Mouse (Mus musculus) retina, adult 2 months (tissue): ENCODE measurements around the gene Il17rc.

Experiments
- DNase-seq: peaks from one replicate; pipeline ENCODE4 v3.0.0-alpha.2; 2012; ENCODE audit warnings: low read depth, low spot score

Gene Il17rc

GRCm38 (mm10) chr6:113451839-113452238 is 19.4 kb upstream of the Il17rc start:
- DNase-seq, result no peak

- DNase-seq, result no peak
Measured at GRCm38 (mm10) chr6:113455007-113455406, 16.2 kb upstream of the Il17rc start.

DNA sequence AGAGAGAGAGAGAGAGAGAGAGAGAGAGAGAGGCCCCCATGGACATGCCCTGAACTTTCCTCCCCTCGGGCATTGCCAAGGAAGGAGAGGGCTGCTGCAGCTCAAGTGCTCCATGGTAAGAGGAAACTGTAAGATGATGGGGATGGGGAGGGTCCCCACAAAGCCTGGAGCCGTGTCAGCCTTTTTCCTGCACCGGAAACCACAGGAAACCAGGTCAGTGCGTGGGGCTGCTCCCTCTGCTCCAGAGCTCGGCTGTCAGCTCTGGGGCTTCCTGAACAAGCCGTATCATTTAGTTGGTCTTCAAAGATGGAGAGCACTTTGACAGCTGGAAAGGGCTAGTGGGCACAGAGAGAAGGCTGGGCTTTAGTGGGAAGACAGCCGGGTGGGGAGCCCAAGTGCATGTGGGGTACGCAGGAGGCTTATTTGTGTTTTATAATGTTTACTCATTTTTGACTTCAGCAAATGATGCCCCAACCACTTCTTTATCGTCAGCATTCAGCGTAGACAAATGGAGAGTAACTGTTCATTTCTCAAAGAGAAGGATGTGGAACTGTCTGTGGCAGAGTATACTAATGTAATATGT is 13.2 kb upstream of the Il17rc start, which contains the start of gene Il17re:
Il17re (plus strand) TSS at position 533 of the 583 bp plus-strand sequence.
- no peak for DNase-seq

GRCm38 (mm10) chr6:113458635-113459034 is 12.6 kb upstream of the Il17rc start:
- DNase-seq, result no peak

DNA sequence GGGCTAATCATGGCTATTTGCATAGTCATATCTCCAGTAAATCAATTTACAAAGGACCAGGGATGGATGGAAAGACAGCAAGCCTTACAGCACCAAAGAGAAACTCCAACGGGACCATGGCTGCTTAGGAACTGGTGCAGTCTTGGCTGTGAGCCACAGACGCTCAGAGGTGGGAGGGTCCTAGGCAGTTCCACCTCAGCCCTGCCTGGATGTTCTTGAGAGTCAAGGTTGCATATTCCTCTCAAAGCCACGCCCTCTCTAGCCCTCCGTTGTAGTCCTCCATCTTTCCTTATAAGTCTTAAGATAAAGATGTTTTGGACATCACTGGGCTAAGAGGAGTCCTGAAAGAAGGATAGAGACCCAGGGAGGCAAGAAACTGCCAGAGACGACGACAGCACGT is 7.2 kb upstream of the Il17rc start:
- DNase-seq, result no peak

DNA sequence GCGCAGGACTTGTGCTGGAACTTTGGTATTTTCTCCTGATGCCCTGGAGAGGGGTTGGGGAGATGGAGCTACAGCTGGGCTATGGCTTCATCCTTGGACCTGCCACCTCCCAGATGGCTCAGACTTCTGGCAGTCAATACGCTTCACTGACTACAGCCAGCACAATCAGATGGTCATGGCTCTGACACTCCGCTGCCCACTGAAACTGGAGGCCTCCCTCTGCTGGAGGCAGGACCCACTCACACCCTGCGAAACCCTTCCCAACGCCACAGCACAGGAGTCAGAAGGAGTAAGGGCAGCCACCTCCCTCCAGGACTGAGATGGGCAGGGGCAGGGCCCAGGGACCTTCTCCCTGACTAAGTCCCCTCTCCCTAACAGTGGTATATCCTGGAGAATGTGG is 5.6 kb upstream of the Il17rc start:
- no peak for DNase-seq

DNA sequence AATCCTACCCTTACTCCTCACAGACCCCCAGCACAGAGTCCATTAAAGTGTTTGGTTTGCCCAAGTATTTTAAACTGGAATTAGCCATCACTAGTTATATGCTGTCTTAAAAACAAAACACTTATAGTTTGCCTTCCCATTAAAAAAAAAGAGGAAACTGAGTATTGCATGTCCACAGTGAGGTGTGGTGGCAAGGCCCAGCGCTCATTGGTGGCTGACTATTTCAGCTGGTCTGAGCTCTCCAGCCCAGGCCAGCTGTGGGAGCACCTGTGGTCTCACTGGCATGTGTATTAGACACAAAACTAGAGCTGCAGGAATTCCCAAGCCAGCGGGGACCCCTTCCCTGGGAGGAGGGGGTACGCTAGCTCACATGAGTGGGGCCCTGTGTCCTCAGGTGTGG is 2.7 kb upstream of the Il17rc start:
- no peak for DNase-seq

DNA sequence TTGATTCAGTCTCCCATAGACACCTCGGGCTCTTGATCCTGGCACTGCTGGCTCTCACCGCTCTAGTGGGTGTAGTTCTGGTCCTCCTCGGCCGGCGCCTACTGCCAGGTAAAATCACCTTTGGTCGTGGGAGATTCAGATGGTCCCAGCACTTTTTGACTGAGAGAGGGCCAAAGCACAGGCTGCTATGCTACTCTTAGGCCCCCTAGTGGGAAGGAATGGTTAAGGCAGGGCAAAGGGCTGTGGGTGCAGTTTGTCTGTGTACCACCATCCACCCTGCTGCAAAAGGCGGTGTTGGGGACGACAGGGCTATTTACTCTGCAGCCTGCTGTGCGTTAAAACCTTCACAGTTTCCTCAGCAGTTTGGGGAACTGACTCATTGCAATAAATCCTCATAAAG is 2.2 kb upstream of the Il17rc start:
- peak; percentile 25 for DNase-seq

- peak; percentile 29 for DNase-seq
Measured at GRCm38 (mm10) chr6:113469432-113469831, 1.8 kb upstream of the Il17rc start.

DNA sequence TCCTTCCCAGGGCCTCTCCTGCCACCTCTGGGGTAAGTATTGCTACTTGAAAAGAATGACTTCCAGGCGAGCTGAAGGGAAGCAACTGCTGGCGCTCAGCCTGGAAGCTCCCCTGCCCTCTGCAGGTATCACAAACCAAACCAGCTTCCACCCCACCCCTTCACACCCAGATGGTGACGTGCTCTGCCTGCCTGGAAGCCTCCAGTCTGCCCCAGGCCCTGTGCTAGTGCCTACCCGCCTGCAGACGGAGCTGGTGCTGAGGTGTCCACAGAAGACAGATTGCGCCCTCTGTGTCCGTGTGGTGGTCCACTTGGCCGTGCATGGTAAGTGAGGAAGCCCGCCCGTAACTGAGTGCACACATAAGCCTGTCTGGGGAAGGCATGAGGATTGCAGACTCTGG is 834 bp downstream of the Il17rc start:
- no peak for DNase-seq

DNA sequence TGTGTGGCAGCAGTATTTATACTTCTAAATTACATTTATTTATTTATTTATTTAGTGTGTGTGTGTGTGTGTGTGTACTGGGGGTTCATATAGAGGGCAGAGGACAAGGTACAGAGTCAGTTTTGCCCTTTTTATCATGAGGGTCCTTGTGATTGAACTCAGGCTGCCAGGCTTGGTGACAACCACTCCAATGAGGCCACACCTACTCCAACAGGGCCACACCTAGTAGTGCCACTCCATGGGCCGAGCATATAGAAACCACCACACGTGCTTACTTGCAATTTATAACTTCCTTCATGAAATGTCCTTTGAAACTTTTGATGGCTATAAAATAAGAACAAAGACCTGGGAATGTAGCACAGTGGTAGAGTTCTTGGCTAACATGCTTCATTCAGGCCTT is 2.0 kb downstream of the Il17rc start:
- DNase-seq, result no peak

- DNase-seq, result no peak
Measured at GRCm38 (mm10) chr6:113473715-113474114, 2.5 kb downstream of the Il17rc start.

DNA sequence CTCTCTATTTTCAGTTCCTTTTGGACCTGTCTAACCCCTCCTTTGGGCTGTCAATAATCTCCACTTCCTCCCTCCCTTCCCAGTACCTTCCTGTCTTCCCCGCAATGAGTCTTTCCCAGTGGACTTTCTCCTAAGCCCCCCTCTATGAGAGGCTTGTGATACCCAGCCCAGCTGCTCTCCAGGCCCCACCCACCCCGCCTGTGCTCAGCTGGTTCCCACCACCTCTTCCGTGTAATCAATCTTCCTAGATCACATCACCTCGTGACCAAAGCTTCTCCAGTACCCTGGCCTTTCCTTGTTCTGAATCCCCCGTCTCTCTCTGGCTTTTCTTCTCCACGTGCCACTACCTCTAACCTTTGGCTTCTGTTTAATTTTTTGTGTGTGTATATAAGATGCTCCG is 6.1 kb downstream of the Il17rc start:
- no peak for DNase-seq

- DNase-seq, result no peak
Measured at GRCm38 (mm10) chr6:113478906-113479305, 7.7 kb downstream of the Il17rc start.

DNA sequence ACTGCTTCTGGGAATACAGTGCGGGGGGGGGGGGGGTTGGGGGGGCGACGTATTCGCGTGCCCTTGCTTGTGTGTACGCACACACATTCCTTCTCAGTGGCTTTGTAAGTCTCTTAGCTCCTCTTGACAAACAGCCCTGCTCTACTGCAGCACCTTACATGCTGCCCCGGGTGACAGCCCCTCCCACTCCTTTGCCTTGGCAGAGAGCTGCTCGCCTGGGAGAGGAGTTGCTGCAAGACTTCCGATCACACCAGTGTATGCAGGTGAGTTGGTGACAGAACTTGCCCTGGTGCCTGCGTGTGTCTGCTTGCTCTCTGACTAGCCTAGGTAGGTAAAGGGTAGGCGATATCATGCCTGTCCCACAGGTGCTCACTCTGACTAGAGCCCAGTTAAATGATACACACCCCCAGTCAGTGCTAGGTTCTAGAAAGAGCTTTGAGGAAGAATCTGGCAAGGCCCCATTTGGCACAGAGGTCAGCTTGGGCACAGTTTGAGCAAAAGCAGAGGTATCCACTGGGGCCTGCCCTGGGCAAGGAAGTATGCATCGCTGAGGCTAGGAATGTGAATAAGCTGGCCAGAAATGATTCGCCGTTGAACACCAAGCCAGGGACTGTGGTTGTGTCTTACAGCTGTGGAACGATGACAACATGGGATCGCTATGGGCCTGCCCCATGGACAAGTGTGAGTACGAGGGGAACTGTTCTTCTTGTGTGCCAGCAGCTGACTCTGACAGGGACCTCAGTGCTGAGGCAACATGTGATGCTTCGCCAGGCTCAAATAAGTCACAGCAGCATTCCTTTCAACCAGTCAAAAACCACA is 9.5 kb downstream of the Il17rc start:
- DNase-seq, result no peak

DNA sequence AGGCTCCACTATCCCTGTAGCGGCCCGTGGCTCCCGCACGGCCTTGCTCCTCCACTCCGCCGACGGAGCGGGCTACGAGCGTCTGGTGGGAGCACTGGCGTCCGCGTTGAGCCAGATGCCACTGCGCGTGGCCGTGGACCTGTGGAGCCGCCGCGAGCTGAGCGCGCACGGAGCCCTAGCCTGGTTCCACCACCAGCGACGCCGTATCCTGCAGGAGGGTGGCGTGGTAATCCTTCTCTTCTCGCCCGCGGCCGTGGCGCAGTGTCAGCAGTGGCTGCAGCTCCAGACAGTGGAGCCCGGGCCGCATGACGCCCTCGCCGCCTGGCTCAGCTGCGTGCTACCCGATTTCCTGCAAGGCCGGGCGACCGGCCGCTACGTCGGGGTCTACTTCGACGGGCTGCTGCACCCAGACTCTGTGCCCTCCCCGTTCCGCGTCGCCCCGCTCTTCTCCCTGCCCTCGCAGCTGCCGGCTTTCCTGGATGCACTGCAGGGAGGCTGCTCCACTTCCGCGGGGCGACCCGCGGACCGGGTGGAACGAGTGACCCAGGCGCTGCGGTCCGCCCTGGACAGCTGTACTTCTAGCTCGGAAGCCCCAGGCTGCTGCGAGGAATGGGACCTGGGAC is 11.4 kb downstream of the Il17rc start:
- DNase-seq, result no peak

DNA sequence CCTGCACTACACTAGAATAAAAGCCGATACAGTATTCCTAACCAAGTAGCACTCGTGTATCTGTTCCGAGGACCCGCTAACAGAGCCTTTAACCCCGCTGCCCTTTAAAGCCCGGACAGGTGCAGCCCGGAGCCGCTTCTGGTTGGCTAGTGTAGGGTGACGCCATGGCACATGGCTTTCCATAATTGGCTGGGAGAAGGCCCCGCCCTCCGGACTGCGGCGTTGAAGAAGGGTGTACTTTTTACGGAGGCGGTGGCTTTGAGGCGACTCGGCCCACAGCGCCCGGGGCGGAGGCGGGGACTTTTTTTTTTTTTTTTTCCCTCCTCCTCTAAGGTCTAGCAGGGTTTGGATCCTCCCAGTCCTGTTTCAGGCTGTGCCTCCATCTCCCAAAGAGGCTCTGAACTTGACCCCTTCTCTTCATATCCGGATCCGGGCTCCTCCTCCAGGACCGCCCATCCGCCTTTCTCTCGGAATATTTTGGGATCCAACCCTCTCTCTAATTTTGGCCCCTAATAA is 11.9 kb downstream of the Il17rc start, which contains the start of gene Creld1:
Creld1 (plus strand) TSS at position 198 of the 516 bp plus-strand sequence.
- peak; percentile 81 for DNase-seq

DNA sequence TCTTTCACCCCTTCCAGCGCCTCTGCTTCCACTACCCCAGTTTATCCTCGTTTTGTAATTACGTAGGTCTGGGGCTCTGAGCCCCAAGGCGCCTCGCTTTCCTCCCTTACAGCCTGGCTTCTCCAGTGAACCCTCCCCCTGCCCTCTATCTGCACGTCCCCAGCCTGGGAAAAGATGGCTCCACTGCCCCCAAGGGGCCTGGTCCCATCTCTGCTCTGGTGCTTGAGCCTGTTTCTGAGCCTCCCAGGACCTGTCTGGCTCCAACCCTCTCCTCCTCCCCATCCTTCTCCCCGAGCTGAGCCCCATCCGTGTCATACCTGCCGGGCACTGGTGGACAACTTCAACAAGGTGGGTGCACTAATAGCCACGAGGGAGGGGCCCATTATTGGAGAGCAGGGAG is 12.5 kb downstream of the Il17rc start:
- no peak for DNase-seq

DNA sequence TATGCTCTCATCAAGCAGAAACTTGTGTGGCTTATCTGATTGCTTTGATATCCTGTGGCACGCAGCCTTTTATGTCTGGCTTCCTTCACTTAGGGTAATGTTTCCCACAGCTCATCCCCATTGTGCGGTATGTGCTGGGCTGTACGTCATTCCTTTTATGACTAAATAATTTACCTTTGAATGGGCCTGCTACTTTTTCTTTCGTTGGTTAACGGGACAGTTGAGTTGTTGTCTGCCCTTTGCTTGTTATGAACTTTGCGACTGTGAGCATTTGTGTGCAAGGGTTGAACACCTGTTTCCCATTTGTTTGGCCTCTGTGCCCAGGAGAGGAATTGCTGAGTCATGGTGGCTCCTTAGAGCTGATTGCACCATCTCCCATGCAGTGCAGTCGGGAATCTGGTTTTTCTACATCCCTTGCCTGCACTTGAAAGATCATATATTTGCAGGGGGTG is 15.9 kb downstream of the Il17rc start:
- DNase-seq, result no peak

DNA sequence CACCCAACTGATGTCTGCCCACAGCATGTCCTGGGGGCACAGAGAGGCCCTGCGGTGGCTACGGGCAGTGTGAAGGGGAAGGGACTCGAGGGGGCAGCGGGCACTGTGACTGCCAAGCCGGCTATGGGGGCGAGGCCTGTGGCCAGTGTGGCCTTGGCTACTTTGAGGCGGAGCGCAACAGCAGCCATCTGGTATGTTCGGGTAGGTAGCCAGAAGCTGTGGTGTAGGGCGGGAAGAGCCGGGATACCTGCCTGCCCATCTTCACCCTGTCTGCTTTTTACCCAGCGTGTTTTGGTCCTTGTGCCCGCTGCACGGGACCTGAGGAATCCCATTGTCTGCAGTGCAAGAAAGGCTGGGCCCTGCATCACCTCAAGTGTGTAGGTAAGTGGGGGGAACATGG is 18.2 kb downstream of the Il17rc start:
- no peak for DNase-seq

DNA sequence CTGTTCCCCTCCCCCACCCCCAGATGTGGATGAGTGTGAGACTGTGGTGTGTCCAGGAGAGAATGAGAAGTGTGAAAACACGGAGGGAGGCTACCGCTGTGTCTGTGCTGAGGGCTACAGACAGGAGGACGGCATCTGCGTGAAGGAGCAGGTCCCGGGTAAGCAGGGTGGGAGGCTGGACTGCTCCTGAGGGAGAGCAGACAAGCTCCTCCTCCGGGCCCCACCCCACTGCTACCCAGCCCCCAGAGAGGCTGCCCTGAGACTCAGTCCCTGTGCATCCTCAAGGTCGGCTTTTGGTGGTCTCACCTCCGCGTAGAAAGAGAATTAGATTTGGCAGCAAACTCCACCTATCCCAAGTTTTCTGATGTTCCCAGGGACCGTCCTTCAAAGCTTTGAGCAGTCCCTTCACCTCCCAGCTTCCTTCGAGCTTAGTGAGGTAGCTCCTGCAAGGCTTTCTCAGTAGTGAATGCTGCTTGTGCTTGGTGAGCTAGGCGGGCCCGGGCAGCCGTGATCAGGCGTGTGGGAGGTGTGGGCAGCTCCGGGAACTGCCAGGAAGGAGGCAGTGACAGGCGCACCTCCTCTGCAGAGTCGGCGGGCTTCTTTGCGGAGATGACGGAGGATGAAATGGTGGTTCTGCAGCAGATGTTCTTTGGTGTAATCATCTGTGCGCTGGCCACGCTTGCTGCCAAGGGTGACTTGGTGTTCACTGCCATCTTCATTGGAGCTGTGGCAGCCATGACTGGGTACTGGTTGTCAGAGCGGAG is 21.1 kb downstream of the Il17rc start:
- DNase-seq, result no peak
